Mouse (Mus musculus): ENCODE results near the gene Cdt1. TPM values are rescaled to one million over a fixed set of nuclear protein-coding genes. Genes with fewer than 3 reads are reported as not detected.

Cdt1 gene
- polyA plus RNA-seq, 1 experiment from 2014 or later = 34.8 TPM

- Histone ChIP-seq H3K9ac (replicated peaks; ENCODE audit: low read depth, low read length) (no peak overlapping the region), H3K27ac (ENCODE audit: low read length) (no peak overlapping the region), H3K4me2 (replicated peaks; ENCODE audit: low read depth, low read length) (no peak overlapping the region), H3K9me3 (ENCODE audit: control insufficient read depth, low read depth, low read length) (no peaks in the 10 kb centered on the region), H3K36me3 (ENCODE audit: control insufficient read depth, insufficient read depth, low read length) (peaks cover 1% of the 10 kb centered on the region; the same call in 1 of the 2 replicates), H3K4me1 (ENCODE audit: control insufficient read depth, insufficient read depth, low read length) (peaks cover 11% of the 10 kb centered on the region; the same call in 1 of the 2 replicates), H3K4me3 (ENCODE audit: low read depth, low read length) (no peak overlapping the region), H3K27me3 (ENCODE audit: control insufficient read depth, insufficient read depth, low read length) (no peaks in the 10 kb centered on the region)
- no peak for ATAC-seq (ENCODE audit: insufficient number of reproducible peaks, insufficient read depth, low FRiP score, low read depth)
- WGBS = 73% methylated on average over 6 of the region's 6 CpGs
These were observed 51.0 kb downstream of the Cdt1 start for GRCm38 (mm10) chr8:122618660-122619378.

- Histone ChIP-seq H3K36me3 (ENCODE audit: control insufficient read depth, insufficient read depth, low read length) (no peaks in the 10 kb centered on the region), H3K27ac (ENCODE audit: low read length) (no peak overlapping the region), H3K4me2 (replicated peaks; ENCODE audit: low read depth, low read length) (no peak overlapping the region), H3K27me3 (ENCODE audit: control insufficient read depth, insufficient read depth, low read length) (no peaks in the 10 kb centered on the region), H3K4me3 (ENCODE audit: low read depth, low read length) (no peak overlapping the region), H3K9me3 (ENCODE audit: control insufficient read depth, low read depth, low read length) (no peaks in the 10 kb centered on the region), H3K4me1 (ENCODE audit: control insufficient read depth, insufficient read depth, low read length) (peaks cover 11% of the 10 kb centered on the region; the same call in 1 of the 2 replicates), H3K9ac (replicated peaks; ENCODE audit: low read depth, low read length) (no peak overlapping the region)
- ATAC-seq (ENCODE audit: insufficient number of reproducible peaks, insufficient read depth, low FRiP score, low read depth) = no peak
- 25% methylated on average over 5 of the region's 5 CpGs for WGBS
These were observed 52.6 kb downstream of the Cdt1 start for GRCm38 (mm10) chr8:122620446-122620845.

GRCm38 (mm10) chr8:122622727-122623126 is 54.9 kb downstream of the Cdt1 start, which contains the start of gene Pabpn1l:
Pabpn1l (minus strand) TSS chr8:122622739.
- Histone ChIP-seq H3K4me3 (ENCODE audit: low read depth, low read length) (no peak within 1 kb of the TSS), H3K9ac (replicated peaks; ENCODE audit: low read depth, low read length) (no peak within 1 kb of the TSS), H3K9me3 (ENCODE audit: control insufficient read depth, low read depth, low read length) (no peaks in the 10 kb centered on the region), H3K36me3 (ENCODE audit: control insufficient read depth, insufficient read depth, low read length) (no peaks in the 10 kb centered on the region), H3K27ac (ENCODE audit: low read length) (no peak within 1 kb of the TSS), H3K4me2 (replicated peaks; ENCODE audit: low read depth, low read length) (no peak within 1 kb of the TSS), H3K27me3 (ENCODE audit: control insufficient read depth, insufficient read depth, low read length) (no peaks in the 10 kb centered on the region), H3K4me1 (ENCODE audit: control insufficient read depth, insufficient read depth, low read length) (0 out of 2 replicates have a peak, but pooled peaks cover 7% of the 10 kb centered on the region)
- 51% methylated on average over 6 of the region's 6 CpGs for WGBS
- no peak for ATAC-seq (ENCODE audit: insufficient number of reproducible peaks, insufficient read depth, low FRiP score, low read depth)

Small RNA genes within 50 kb of the gene (microRNA-seq; reads per million reads assigned to microRNA genes)
- gene Mir6396 = not detected

Other genes starting within 250 kb of the Cdt1 start
- not detected in 2 replicates for gene Trhr2, start 207.3 kb upstream of the Cdt1 start, polyA plus RNA-seq (2014; fragmentation: Nextera tagmentation; extraction: Ambion mirVana)
- gene Zc3h18, start 191.4 kb upstream of the Cdt1 start, polyA plus RNA-seq (2014; fragmentation: Nextera tagmentation; extraction: Ambion mirVana) = 30.5 and 34.8 TPM in 2 replicates
- 0.36 TPM in 1 of 2 replicates, not detected in the other for gene Il17c, start 146.0 kb upstream of the Cdt1 start, polyA plus RNA-seq (2014; fragmentation: Nextera tagmentation; extraction: Ambion mirVana)
- gene Cyba, start 135.1 kb upstream of the Cdt1 start, polyA plus RNA-seq (2014; fragmentation: Nextera tagmentation; extraction: Ambion mirVana) = 202 and 217 TPM in 2 replicates
- gene Mvd, start 124.6 kb upstream of the Cdt1 start, polyA plus RNA-seq (2014; fragmentation: Nextera tagmentation; extraction: Ambion mirVana) = 38.3 and 42.1 TPM in 2 replicates
- gene Snai3, start 107.3 kb upstream of the Cdt1 start, polyA plus RNA-seq (2014; fragmentation: Nextera tagmentation; extraction: Ambion mirVana) = 0.39 and 0.46 TPM in 2 replicates
- 31.5 and 34.3 TPM in 2 replicates for gene Rnf166, start 92.0 kb upstream of the Cdt1 start, polyA plus RNA-seq (2014; fragmentation: Nextera tagmentation; extraction: Ambion mirVana)
- gene Ctu2, start 91.9 kb upstream of the Cdt1 start, polyA plus RNA-seq (2014; fragmentation: Nextera tagmentation; extraction: Ambion mirVana) = 46.4 and 54.0 TPM in 2 replicates
- gene Piezo1, start 16.7 kb upstream of the Cdt1 start, polyA plus RNA-seq (2014; fragmentation: Nextera tagmentation; extraction: Ambion mirVana) = 15.6 and 24.2 TPM in 2 replicates
- gene Aprt, start 8.9 kb downstream of the Cdt1 start, polyA plus RNA-seq (2014; fragmentation: Nextera tagmentation; extraction: Ambion mirVana) = 394 and 436 TPM in 2 replicates
- 12.6 and 14.6 TPM in 2 replicates for gene Galns, start 43.4 kb downstream of the Cdt1 start, polyA plus RNA-seq (2014; fragmentation: Nextera tagmentation; extraction: Ambion mirVana)
- gene Trappc2l, start 43.6 kb downstream of the Cdt1 start, polyA plus RNA-seq (2014; fragmentation: Nextera tagmentation; extraction: Ambion mirVana) = 55.9 and 66.9 TPM in 2 replicates
- gene Pabpn1l, start 54.7 kb downstream of the Cdt1 start, polyA plus RNA-seq (2014; fragmentation: Nextera tagmentation; extraction: Ambion mirVana) = not detected in 2 replicates
- gene Cbfa2t3, start 131.1 kb downstream of the Cdt1 start, polyA plus RNA-seq (2014; fragmentation: Nextera tagmentation; extraction: Ambion mirVana) = 4.1 and 4.4 TPM in 2 replicates
- 15.9 and 20.8 TPM in 2 replicates for gene Acsf3, start 207.5 kb downstream of the Cdt1 start, polyA plus RNA-seq (2014; fragmentation: Nextera tagmentation; extraction: Ambion mirVana)

All from stomach, embryonic 14.5 days (tissue).